Mouse (Mus musculus) MEL (cell line): Measurements from ENCODE around the gene Sgcg. TPM values are rescaled to one million over a fixed set of nuclear protein-coding genes. Genes with fewer than 3 reads are reported as not detected.

ENCODE experiments used
- DNase-seq: peaks from one replicate; pipeline ENCODE4 v3.0.0; 2011; ENCODE audit warnings: low read depth, low spot score
- H3K27ac ChIP-seq: 2 replicates; pipeline ENCODE4 v1.5.1; 2012; ENCODE audit warnings: low read depth, mild to moderate bottlenecking, control low read depth, low read length, moderate library complexity; ENCODE audit not compliant: control insufficient read depth
- H3K27me3 ChIP-seq, 2 experiments: fragments of 150-350 bp in 1 of 2; sonication (generic) in 1 of 2; 2 replicates each; pipeline ENCODE4 v1.6.1; 2012; ENCODE audit warnings: low read length in 2 of 2, mild to moderate bottlenecking in 2 of 2, improper control_type of control experiment in 1 of 2, moderate library complexity in 1 of 2; ENCODE audit not compliant: insufficient read depth in 2 of 2, control insufficient read depth in 1 of 2
- H3K36me3 ChIP-seq, 2 experiments: 2 replicates each; pipeline ENCODE4 v1.6.1; 2012 to 2014; ENCODE audit warnings: low read length in 2 of 2, improper control_type of control experiment in 1 of 2, inconsistent platforms in 1 of 2, mild to moderate bottlenecking in 1 of 2; ENCODE audit not compliant: insufficient read depth in 2 of 2, control insufficient read depth in 1 of 2
- H3K4me1 ChIP-seq, 2 experiments: fragments of 150-350 bp in 1 of 2; sonication (generic) in 1 of 2; 2 replicates each; pipeline ENCODE4 v1.6.1; 2012; ENCODE audit warnings: low read length in 2 of 2, improper control_type of control experiment in 1 of 2, mild to moderate bottlenecking in 1 of 2; ENCODE audit not compliant: insufficient read depth in 2 of 2, control insufficient read depth in 1 of 2
- H3K4me3 ChIP-seq, 2 experiments: fragments of 150-350 bp in 1 of 2; sonication (generic) in 1 of 2; 2 replicates each; pipeline ENCODE4 v1.5.1; 2012; ENCODE audit warnings: low read depth in 2 of 2, low read length in 2 of 2, mild to moderate bottlenecking in 2 of 2, moderate library complexity in 2 of 2, control low read depth in 1 of 2, improper control_type of control experiment in 1 of 2; ENCODE audit not compliant: control insufficient read depth in 1 of 2, insufficient read depth in 1 of 2
- H3K79me2 ChIP-seq: 2 replicates; pipeline ENCODE4 v1.6.1; 2012; ENCODE audit warnings: mild to moderate bottlenecking, low read length, moderate library complexity; ENCODE audit not compliant: control insufficient read depth, poor library complexity, insufficient read depth
- H3K9ac ChIP-seq: 2 replicates; pipeline ENCODE4 v1.6.1; 2012; ENCODE audit warnings: low read depth, mild to moderate bottlenecking, control low read depth, low read length, moderate library complexity; ENCODE audit not compliant: control insufficient read depth, poor library complexity, severe bottlenecking
- H3K9me3 ChIP-seq: fragments of 150-350 bp; sonication (generic); replicated peaks from 2 replicates; pipeline ENCODE4 v1.6.1; 2012; ENCODE audit warnings: mild to moderate bottlenecking, low read length, improper control_type of control experiment, moderate library complexity; ENCODE audit not compliant: insufficient read depth
- BHLHE40 ChIP-seq: IDR thresholded peaks from 2 replicates; pipeline ENCODE4 v1.6.1; 2012; ENCODE audit warnings: low read depth, mild to moderate bottlenecking, inconsistent platforms, low read length, improper control_type of control experiment, borderline replicate concordance
- CTCF ChIP-seq, 3 experiments: IDR thresholded peaks in 2 of 3; conservative IDR thresholded peaks in 1 of 3; 2 replicates each; pipeline ENCODE4 v1.5.1; 2011 to 2012; ENCODE audit warnings: low read length in 3 of 3, low read depth in 2 of 3, mild to moderate bottlenecking in 2 of 3, improper control_type of control experiment in 1 of 3, inconsistent platforms in 1 of 3, mixed read lengths in 1 of 3, moderate library complexity in 1 of 3; ENCODE audit not compliant: control insufficient read depth in 1 of 3, insufficient read depth in 1 of 3, poor library complexity in 1 of 3, severe bottlenecking in 1 of 3
- E2F4 ChIP-seq: IDR thresholded peaks from 2 replicates; pipeline ENCODE4 v1.6.1; 2011; ENCODE audit warnings: low read depth, low read length, improper control_type of control experiment, borderline replicate concordance
- ELF1 ChIP-seq: IDR thresholded peaks from 2 replicates; pipeline ENCODE4 v1.6.1; 2014; ENCODE audit warnings: low read depth, mild to moderate bottlenecking, inconsistent platforms, low read length, improper control_type of control experiment, moderate library complexity
- EP300 ChIP-seq, 2 experiments: IDR thresholded peaks; 2 replicates each; pipeline ENCODE4 v1.6.1; 2011; ENCODE audit warnings: improper control_type of control experiment in 2 of 2, low read length in 2 of 2, low read depth in 1 of 2, mild to moderate bottlenecking in 1 of 2
- ETS1 ChIP-seq: IDR thresholded peaks from 2 replicates; pipeline ENCODE4 v1.6.1; 2012; ENCODE audit warnings: low read depth, mild to moderate bottlenecking, inconsistent platforms, low read length, improper control_type of control experiment, moderate library complexity
- GATA1 ChIP-seq: IDR thresholded peaks from 2 replicates; pipeline ENCODE4 v1.6.1; 2011; ENCODE audit warnings: low read depth, low read length, improper control_type of control experiment
- HCFC1 ChIP-seq: IDR thresholded peaks from 2 replicates; pipeline ENCODE4 v1.6.1; 2012; ENCODE audit warnings: low read depth, mild to moderate bottlenecking, inconsistent platforms, low read length, improper control_type of control experiment, moderate library complexity
- KAT2A ChIP-seq: conservative IDR thresholded peaks from 2 replicates; pipeline ENCODE4 v1.6.1; 2012; ENCODE audit warnings: low read depth, low read length, improper control_type of control experiment, inconsistent platforms
- MAFK ChIP-seq: IDR thresholded peaks from 2 replicates; pipeline ENCODE4 v1.6.1; 2011; ENCODE audit warnings: low read depth, mild to moderate bottlenecking, low read length, improper control_type of control experiment, borderline replicate concordance
- MAX ChIP-seq: IDR thresholded peaks from 2 replicates; pipeline ENCODE4 v1.6.1; 2011; ENCODE audit warnings: low read length, improper control_type of control experiment
- MAZ ChIP-seq: IDR thresholded peaks from 2 replicates; pipeline ENCODE4 v1.6.1; 2012; ENCODE audit warnings: low read depth, mild to moderate bottlenecking, inconsistent platforms, low read length, improper control_type of control experiment
- MEF2A ChIP-seq: IDR thresholded peaks from 2 replicates; pipeline ENCODE4 v1.6.1; 2014; ENCODE audit warnings: low read depth, mild to moderate bottlenecking, inconsistent platforms, low read length, improper control_type of control experiment; ENCODE audit not compliant: poor library complexity, insufficient replicate concordance, severe bottlenecking; ENCODE audit errors: extremely low read depth
- MXI1 ChIP-seq: IDR thresholded peaks from 2 replicates; pipeline ENCODE4 v1.6.1; 2011; ENCODE audit warnings: mild to moderate bottlenecking, low read depth, low read length, improper control_type of control experiment
- MYC ChIP-seq: IDR thresholded peaks from 2 replicates; pipeline ENCODE4 v1.6.1; 2011; ENCODE audit warnings: low read depth, mild to moderate bottlenecking, low read length, improper control_type of control experiment, moderate library complexity
- NELFE ChIP-seq: IDR thresholded peaks from 2 replicates; pipeline ENCODE4 v1.6.1; 2011; ENCODE audit warnings: low read depth, low read length, improper control_type of control experiment
- NRF1 ChIP-seq: IDR thresholded peaks from 2 replicates; pipeline ENCODE4 v1.6.1; 2014; ENCODE audit warnings: low read depth, mild to moderate bottlenecking, inconsistent platforms, low read length, improper control_type of control experiment, moderate library complexity; ENCODE audit not compliant: poor library complexity, insufficient read depth, severe bottlenecking
- RCOR1 ChIP-seq: IDR thresholded peaks from 2 replicates; pipeline ENCODE4 v1.6.1; 2012; ENCODE audit warnings: low read depth, mild to moderate bottlenecking, inconsistent platforms, low read length, improper control_type of control experiment
- SIN3A ChIP-seq: IDR thresholded peaks from 2 replicates; pipeline ENCODE4 v1.6.1; 2012; ENCODE audit warnings: low read length, improper control_type of control experiment, inconsistent platforms
- TAL1 ChIP-seq: IDR thresholded peaks from 2 replicates; pipeline ENCODE4 v1.6.1; 2012; ENCODE audit warnings: mild to moderate bottlenecking, inconsistent platforms, low read length, moderate library complexity, mixed read lengths
- TBP ChIP-seq: IDR thresholded peaks from 2 replicates; pipeline ENCODE4 v1.8.0; 2011; ENCODE audit warnings: low read depth, low read length, improper control_type of control experiment
- TCF12 ChIP-seq: IDR thresholded peaks from 2 replicates; pipeline ENCODE4 v1.6.1; 2014; ENCODE audit warnings: low read depth, mild to moderate bottlenecking, inconsistent platforms, low read length, improper control_type of control experiment, moderate library complexity
- UBTF ChIP-seq: IDR thresholded peaks from 2 replicates; pipeline ENCODE4 v1.6.1; 2012; ENCODE audit warnings: low read depth, mild to moderate bottlenecking, inconsistent platforms, low read length, improper control_type of control experiment, moderate library complexity, borderline replicate concordance; ENCODE audit not compliant: insufficient read depth
- USF1 ChIP-seq: IDR thresholded peaks from 2 replicates; pipeline ENCODE4 v1.6.1; 2014; ENCODE audit warnings: low read depth, mild to moderate bottlenecking, inconsistent platforms, low read length, improper control_type of control experiment, moderate library complexity
- USF2 ChIP-seq, 2 experiments: IDR thresholded peaks; 2 replicates each; pipeline ENCODE4 v1.6.1; 2011 to 2012; ENCODE audit warnings: improper control_type of control experiment in 2 of 2, low read length in 2 of 2, borderline replicate concordance in 1 of 2, inconsistent platforms in 1 of 2, low read depth in 1 of 2, mild to moderate bottlenecking in 1 of 2; ENCODE audit not compliant: insufficient read depth in 1 of 2
- ZC3H11A ChIP-seq: IDR thresholded peaks from 2 replicates; pipeline ENCODE4 v1.6.1; 2012; ENCODE audit warnings: low read depth, mild to moderate bottlenecking, inconsistent platforms, low read length, improper control_type of control experiment
- ZNF384 ChIP-seq: IDR thresholded peaks from 2 replicates; pipeline ENCODE4 v1.6.1; 2012; ENCODE audit warnings: low read depth, mild to moderate bottlenecking, inconsistent platforms, low read length, improper control_type of control experiment
- polyA plus RNA-seq, 2 experiments: library from polyadenylated mRNA; stranded (reverse) in 1 of 2; unstranded in 1 of 2; fragments of >175 nt in 1 of 2; fragments of >200 nt in 1 of 2; gene quantifications; 2 replicates each; pipeline versions ENCODE4 v1.2.1 to v1.2.4; 2012; ENCODE audit warnings: low replicate concordance in 2 of 2, low read depth in 1 of 2; ENCODE audit not compliant: insufficient read length in 2 of 2, insufficient read depth in 1 of 2, missing spikeins in 1 of 2
- total RNA-seq: library from RNA; depleted of rRNA; stranded (reverse); fragments of 300-350 nt; gene quantifications from 2 replicates; pipeline ENCODE4 v1.2.3, GENCODE M21; 2012

Sgcg gene
- total and polyA plus RNA-seq, 3 experiments = not detected

DNA sequence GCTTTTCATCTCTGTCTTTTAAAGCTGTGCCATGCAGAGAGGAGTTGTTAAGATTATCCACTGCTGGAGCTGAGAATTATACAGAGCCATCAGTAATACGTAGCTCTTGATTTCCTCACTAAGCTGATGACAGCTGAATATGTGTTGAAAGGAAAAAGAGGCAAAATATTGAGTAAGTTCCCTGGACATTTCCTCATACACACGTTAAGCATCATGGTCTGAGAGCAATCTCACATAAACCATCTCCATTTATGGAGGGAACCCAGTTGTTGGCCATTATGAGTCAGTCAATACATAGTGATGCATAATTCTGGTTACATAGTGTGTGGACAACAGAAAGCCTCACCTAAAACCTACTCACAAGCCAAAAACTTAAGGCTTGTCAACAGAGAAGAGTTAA, 44.1 kb upstream of the Sgcg start:
- H3K27me3 ChIP-seq = no peaks in the 10 kb centered on the region
- peaks cover 0 to 4% of the 10 kb centered on the region in 2 experiments; a peak in 2 of 4 replicates for H3K36me3 ChIP-seq
- H3K27ac ChIP-seq = no peak overlapping the region
- no peak overlapping the region for H3K4me3 ChIP-seq
- no peaks in the 10 kb centered on the region for H3K79me2 ChIP-seq
- H3K9me3 ChIP-seq = no peaks in the 10 kb centered on the region
- DNase-seq = no peak
- H3K9ac ChIP-seq = no peak overlapping the region
- H3K4me1 ChIP-seq = peaks cover 0 to 9% of the 10 kb centered on the region in 2 experiments; a peak in 2 of 4 replicates
- no peak for TF ChIP-seq HCFC1
- no peak for TF ChIP-seq USF1
- TF ChIP-seq MEF2A = no peak
- TF ChIP-seq NRF1 = no peak
- no peak for TF ChIP-seq ETS1
- TF ChIP-seq MYC = no peak
- TF ChIP-seq E2F4 = no peak
- TF ChIP-seq, all 39 proteins: peak for 0

DNA sequence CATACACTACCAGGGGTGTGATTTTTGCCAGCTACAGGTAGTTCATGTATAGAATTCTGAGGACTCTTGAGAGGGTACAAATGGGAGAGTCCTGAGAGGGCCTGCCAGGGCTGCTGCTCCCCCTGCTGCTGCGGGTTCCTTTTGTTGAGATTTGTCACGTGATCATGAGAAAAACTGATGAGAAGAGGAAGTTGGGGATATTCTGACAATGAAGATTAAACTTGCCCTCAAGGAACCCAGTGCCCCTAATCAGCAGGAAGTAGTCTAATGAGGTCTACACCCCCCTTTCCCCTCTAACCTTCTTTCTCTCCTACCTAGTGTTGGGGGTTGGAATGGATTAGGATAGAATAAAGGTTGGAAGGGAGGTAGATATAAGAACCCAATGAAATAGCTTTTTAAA, 43.0 kb upstream of the Sgcg start:
- TF ChIP-seq HCFC1 = no peak
- TF ChIP-seq USF2 (IDR thresholded peaks at IDR 0.05; ENCODE audit: borderline replicate concordance in 1 of 2, insufficient read depth in 1 of 2, low read depth in 1 of 2, low read length in 2 of 2) = peak; percentile 60 to 70; a peak in 3 of 4 replicates
- peak; percentile 91 for TF ChIP-seq USF1
- TF ChIP-seq TCF12 = 0 out of 2 replicates have a peak, but pooled peaks have one; percentile 52
- peak; percentile 57; the same call in 1 of the 2 replicates for TF ChIP-seq ETS1
- TF ChIP-seq EP300 (IDR thresholded peaks at IDR 0.05; ENCODE audit: low read depth in 1 of 2, low read length in 2 of 2) = peak; percentile 73 to 79
- no peak for TF ChIP-seq ZNF384
- no peak for TF ChIP-seq NELFE
- 0 out of 2 replicates have a peak, but pooled peaks have one; percentile 39 for TF ChIP-seq MAX
- peak; percentile 34; the same call in 1 of the 2 replicates for TF ChIP-seq SIN3A
- TF ChIP-seq MAZ = no peak
- peak; percentile 89 for TF ChIP-seq RCOR1
- TF ChIP-seq MXI1 = no peak
- no peak for TF ChIP-seq UBTF
- TF ChIP-seq ZC3H11A = no peak
- TF ChIP-seq BHLHE40 = peak; percentile 81
- TF ChIP-seq MAFK = no peak
- 0 out of 2 replicates have a peak, but pooled peaks have one; percentile 16 for TF ChIP-seq TAL1
- no peak for TF ChIP-seq CTCF (IDR thresholded peaks at IDR 0.05 in 2 of 3, conservative IDR thresholded peaks at IDR 0.05 in 1 of 3; ENCODE audit: control insufficient read depth in 1 of 3, insufficient read depth in 1 of 3, low read depth in 2 of 3, low read length in 3 of 3, poor library complexity in 1 of 3, severe bottlenecking in 1 of 3)
- TF ChIP-seq TBP = no peak
- no peak for TF ChIP-seq ELF1
- peak; percentile 71 for TF ChIP-seq GATA1
- no peak for TF ChIP-seq E2F4
- TF ChIP-seq KAT2A = no peak
- Histone ChIP-seq H3K9ac (no peak overlapping the region), H3K4me1 (peaks cover 0 to 9% of the 10 kb centered on the region in 2 experiments; a peak in 2 of 4 replicates), H3K27ac (no peak overlapping the region), H3K27me3 (no peaks in the 10 kb centered on the region), H3K9me3 (no peaks in the 10 kb centered on the region), H3K4me3 (no peak overlapping the region), H3K36me3 (peaks cover 0 to 4% of the 10 kb centered on the region in 2 experiments; a peak in 2 of 4 replicates), H3K79me2 (no peaks in the 10 kb centered on the region)
- DNase-seq = peak; percentile 77
